Mouse (Mus musculus) urinary bladder, postnatal 25 days (tissue): ENCODE data around the gene Gas2l3.

Experiments
- DNase-seq: peaks from one replicate; pipeline ENCODE4 v3.0.0; 2022; ENCODE audit warnings: low spot score

Gas2l3 gene

GRCm38 (mm10) chr10:89443115-89443622, 598 bp downstream of the Gas2l3 start:
- DNase-seq = no peak

- no peak for DNase-seq
Measured at GRCm38 (mm10) chr10:89442640-89443039, 1.1 kb downstream of the Gas2l3 start.

- no peak for DNase-seq
Measured at GRCm38 (mm10) chr10:89441961-89442360, 1.8 kb downstream of the Gas2l3 start.

- no peak for DNase-seq
Measured at GRCm38 (mm10) chr10:89439380-89439779, 4.4 kb downstream of the Gas2l3 start.

- no peak for DNase-seq
Measured at GRCm38 (mm10) chr10:89437996-89438395, 5.8 kb downstream of the Gas2l3 start.

- no peak for DNase-seq
Measured at GRCm38 (mm10) chr10:89437472-89437871, 6.3 kb downstream of the Gas2l3 start.

GRCm38 (mm10) chr10:89435920-89436319, 7.8 kb downstream of the Gas2l3 start:
- no peak for DNase-seq

- DNase-seq = no peak
Measured at GRCm38 (mm10) chr10:89435413-89435812, 8.4 kb downstream of the Gas2l3 start.

GRCm38 (mm10) chr10:89434509-89435210, 9.1 kb downstream of the Gas2l3 start:
- no peak for DNase-seq

GRCm38 (mm10) chr10:89432743-89433142, 11.0 kb downstream of the Gas2l3 start:
- no peak for DNase-seq

- DNase-seq = no peak
Measured at GRCm38 (mm10) chr10:89430751-89431150, 13.0 kb downstream of the Gas2l3 start.

- DNase-seq = no peak
Measured at GRCm38 (mm10) chr10:89424800-89425393, 18.9 kb downstream of the Gas2l3 start.

GRCm38 (mm10) chr10:89424217-89424616, 19.6 kb downstream of the Gas2l3 start:
- no peak for DNase-seq

GRCm38 (mm10) chr10:89423164-89423778, 20.5 kb downstream of the Gas2l3 start:
- DNase-seq = no peak

GRCm38 (mm10) chr10:89422504-89423158, 21.1 kb downstream of the Gas2l3 start:
- no peak for DNase-seq

GRCm38 (mm10) chr10:89417966-89418365, 25.8 kb downstream of the Gas2l3 start:
- DNase-seq = no peak

GRCm38 (mm10) chr10:89415478-89415877, 28.3 kb downstream of the Gas2l3 start:
- DNase-seq = no peak

GRCm38 (mm10) chr10:89407551-89407950, 36.2 kb downstream of the Gas2l3 start:
- DNase-seq = no peak

GRCm38 (mm10) chr10:89406733-89407484, 36.9 kb downstream of the Gas2l3 start:
- no peak for DNase-seq

- DNase-seq = no peak
Measured at GRCm38 (mm10) chr10:89404936-89405335, 38.8 kb downstream of the Gas2l3 start.

- DNase-seq = peak; percentile 42
Measured at GRCm38 (mm10) chr10:89400674-89401336, 43.0 kb downstream of the Gas2l3 start.
